Mouse (Mus musculus) ES-CJ7 (cell line): ENCODE results near the gene 1700030K09Rik.

Source experiments
- DNase-seq: peaks from one replicate; pipeline ENCODE4 v3.0.0; 2011; ENCODE audit warnings: low read depth, low spot score

The 1700030K09Rik gene

GRCm38 (mm10) chr8:72459881-72460533, 16.3 kb downstream of the 1700030K09Rik start:
- no peak for DNase-seq

DNA sequence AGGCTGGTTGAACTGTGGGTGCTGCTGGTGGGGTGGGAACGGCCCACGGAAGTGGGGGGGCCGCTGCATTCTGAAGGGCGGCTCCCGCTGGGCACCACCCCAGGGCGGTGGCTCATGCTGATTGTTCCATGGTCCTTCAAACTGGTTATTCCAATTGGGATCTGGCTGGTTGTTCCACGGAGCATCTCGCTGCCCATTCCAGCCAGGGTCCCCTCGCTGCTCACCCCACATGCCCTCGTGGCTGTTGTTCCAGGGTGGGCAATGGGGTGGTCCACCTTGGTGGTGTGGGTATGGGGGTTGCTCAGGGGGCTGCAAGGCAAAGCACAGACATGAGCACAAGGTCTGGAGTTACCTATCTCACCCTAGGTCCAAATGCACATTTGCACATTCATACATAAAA, 20.5 kb downstream of the 1700030K09Rik start:
- no peak for DNase-seq

- no peak for DNase-seq
Measured at GRCm38 (mm10) chr8:72469243-72469642, 25.6 kb downstream of the 1700030K09Rik start.

DNA sequence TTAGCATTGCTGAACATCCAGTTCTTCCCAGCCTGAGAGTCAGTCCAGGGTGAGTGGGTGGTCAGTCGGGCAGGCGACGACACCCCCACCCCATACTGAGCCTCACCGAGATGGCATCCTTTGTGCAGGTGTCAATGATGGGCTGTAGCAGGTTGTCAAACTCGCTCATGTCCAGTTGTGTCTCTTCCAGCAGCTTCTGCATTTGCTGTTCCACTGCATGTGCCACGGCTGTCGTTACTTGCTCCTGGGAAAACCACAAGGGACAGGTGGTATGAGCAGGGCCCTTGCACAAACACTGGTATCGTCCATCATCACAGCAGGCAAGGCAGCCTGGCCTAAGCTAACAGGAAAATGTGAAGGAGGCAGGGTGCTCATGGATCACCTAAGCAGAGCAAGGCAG, 26.3 kb downstream of the 1700030K09Rik start:
- DNase-seq, result no peak

DNA sequence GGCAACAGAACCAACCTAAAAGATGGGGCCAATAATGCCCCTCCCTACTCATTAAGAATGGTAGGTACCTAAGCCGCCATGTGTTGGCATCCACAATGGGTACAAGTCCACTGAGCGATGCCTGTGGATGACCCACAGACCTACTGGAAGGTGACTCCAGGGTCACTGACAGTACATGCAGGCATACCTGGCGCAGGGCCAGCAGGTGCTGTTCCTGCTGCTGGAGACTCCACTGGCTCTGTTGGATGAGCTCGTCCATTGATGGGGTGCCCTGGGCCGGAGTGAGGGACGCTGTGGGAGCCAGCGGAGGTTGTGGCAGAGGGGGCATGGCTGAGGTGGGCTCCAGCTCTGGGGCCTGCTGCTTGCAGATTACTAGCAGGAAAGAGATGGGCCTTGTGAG, 27.0 kb downstream of the 1700030K09Rik start:
- no peak for DNase-seq

DNA sequence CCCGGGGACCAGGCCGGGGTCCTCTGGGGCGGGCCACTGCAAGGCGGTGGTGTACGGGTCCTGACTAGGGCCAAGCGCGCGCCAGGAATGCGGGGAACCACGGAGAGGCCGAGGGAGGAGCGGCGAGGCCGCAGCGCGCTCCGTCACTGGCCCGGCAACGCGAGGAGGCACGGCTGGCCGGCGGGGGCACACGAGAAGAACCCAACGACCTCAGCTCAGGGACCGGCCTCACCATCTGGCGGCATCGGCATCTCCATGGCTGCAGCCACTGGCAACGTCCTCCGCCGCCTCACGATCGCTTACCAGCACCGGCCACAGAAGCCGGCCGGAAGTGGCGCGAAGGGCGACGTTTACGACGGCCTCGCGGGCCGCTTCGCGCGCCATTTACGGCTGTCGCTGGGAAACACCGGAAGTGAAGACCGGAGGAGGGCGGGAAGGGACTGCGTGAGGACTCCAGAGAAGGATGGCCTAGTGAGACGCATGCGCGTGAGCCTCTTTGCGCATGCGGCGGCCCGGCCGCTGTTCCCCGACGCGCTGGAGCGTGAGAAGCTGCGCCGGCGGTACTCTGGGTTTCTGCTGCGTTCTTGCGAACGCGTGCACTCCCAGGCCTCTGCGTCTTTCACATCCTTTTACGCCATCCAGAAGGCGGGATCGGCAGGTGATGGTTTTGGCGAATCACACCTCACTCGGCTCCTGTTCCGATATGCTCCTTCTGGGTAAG, 31.3 kb downstream of the 1700030K09Rik start, which contains the start of gene Cherp:
TSS of gene Cherp (minus strand) at position 401 of the 721 bp plus-strand sequence.
- DNase-seq, result peak; percentile 100

- peak; percentile 68 for DNase-seq
Measured at GRCm38 (mm10) chr8:72485456-72486199, 41.9 kb downstream of the 1700030K09Rik start.

- DNase-seq, result no peak
Measured at GRCm38 (mm10) chr8:72487014-72487413, 43.3 kb downstream of the 1700030K09Rik start.

GRCm38 (mm10) chr8:72491017-72491416, 47.3 kb downstream of the 1700030K09Rik start:
- DNase-seq, result no peak

- DNase-seq, result peak; percentile 55
Measured at GRCm38 (mm10) chr8:72491680-72492621, 48.3 kb downstream of the 1700030K09Rik start, which contains the start of gene Slc35e1. TSS of gene Slc35e1 (minus strand) at chr8:72492614.

GRCm38 (mm10) chr8:72492622-72493081, 49.0 kb downstream of the 1700030K09Rik start:
- peak; percentile 99 for DNase-seq

DNA sequence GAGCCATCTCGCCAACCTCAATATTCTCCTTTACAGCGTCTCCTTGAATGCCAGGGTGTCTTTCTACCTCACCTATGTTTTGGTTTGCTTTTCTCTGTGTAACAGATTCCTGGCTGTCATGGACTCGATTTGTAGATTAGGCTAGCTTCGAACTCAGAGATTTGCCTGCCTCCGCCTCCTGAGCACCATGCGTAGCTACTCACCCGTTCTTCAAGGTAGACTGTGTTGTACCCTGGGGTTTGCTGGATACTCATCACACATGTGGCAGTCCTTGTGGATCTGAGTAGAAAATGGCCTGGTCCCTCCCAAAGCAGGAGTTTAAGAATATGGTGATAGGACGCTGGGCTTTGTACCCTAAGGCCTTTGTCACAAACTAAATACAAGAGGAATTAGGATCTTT, 49.7 kb downstream of the 1700030K09Rik start:
- DNase-seq, result no peak

DNA sequence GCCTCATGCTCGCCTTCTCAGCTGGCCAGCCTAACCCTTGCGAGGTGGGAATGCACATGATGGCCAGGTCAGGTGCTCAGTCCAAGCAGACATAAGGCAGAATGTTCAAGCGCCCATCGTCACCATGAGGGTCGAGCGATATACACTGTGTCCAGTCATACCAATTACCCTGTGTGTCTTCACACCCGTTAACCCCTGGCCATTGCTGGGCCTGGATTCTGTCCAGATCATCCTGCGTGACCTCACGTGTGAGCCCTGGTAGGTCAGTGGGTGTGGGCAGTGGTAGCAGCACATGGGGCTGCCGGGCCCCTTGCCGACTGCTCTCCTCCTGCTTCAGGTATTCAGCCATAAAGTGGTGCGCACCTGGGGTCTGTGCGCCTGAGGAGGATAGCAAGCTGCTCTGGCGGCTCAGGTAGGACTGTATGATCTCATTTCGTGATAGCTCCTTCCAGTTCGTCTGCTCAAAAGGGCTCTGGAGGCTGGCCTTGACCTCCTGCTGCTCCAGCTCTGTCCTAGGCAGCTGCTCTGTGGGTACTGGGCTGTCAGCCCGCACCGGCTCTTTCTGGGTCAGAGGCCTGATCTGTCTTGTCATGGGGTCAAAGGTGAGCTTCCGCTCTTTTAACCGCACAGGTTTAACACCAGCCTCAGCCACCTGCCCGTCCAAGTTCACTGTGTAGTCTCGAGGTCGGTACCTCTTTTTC, 51.9 kb downstream of the 1700030K09Rik start:
- DNase-seq, result peak; percentile 47

DNA sequence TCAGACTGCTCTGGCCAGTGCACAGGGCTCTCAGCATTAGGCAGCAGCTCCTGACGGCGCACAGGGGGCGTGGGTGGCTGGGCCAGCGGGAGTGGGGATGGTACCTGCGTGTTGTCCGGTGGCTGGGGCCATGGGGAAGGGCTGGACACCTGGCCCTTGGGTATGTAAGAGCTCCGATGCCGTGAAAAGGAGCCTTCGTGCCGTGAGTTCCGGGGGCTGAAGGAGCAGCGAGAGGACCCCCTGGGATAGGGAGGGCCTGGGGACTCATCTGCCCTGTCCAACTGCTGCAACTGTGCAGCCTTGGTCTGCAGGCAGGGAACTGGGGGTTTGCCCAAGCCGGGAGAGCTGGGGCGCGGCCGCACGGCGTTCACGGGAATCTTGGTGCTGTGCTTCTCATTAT, 52.5 kb downstream of the 1700030K09Rik start:
- no peak for DNase-seq

DNA sequence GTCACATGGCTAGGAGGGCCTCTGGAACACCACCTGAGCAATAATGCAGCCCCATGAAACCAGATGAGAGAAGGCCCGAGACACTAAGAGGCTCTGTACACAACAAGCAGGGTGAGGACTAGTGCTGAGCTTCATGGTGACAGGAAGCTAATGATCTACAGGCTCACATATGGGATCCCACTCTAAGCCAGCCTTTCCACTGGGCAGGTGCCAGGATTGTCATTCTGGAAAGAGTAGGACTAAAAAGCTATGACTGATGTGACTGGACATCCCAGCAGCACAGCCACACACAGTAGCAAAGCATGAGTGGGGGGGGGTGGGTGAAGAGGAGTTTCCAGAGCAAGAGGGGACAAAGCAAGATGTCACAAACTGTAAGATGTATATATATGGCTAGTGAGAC, 54.2 kb downstream of the 1700030K09Rik start:
- no peak for DNase-seq

DNA sequence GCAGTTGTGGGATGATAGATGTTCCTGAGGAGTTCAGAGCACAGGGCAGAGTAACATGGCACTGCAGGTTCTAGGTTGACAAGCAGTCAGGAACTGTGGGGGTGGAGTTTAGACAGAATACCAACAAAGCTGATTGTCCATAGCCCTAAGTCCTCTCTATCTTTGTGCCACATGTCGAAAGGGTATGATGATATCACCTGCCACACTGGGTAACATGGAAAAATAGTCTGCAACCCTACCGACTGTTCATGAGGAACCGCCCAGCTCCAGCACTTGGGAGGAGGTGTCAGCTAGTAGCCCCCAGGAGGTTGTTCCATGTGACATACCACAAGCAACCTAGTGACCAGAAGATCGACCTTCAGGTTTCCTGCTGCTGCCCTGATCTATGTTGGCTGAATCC, 54.8 kb downstream of the 1700030K09Rik start:
- DNase-seq, result no peak

DNA sequence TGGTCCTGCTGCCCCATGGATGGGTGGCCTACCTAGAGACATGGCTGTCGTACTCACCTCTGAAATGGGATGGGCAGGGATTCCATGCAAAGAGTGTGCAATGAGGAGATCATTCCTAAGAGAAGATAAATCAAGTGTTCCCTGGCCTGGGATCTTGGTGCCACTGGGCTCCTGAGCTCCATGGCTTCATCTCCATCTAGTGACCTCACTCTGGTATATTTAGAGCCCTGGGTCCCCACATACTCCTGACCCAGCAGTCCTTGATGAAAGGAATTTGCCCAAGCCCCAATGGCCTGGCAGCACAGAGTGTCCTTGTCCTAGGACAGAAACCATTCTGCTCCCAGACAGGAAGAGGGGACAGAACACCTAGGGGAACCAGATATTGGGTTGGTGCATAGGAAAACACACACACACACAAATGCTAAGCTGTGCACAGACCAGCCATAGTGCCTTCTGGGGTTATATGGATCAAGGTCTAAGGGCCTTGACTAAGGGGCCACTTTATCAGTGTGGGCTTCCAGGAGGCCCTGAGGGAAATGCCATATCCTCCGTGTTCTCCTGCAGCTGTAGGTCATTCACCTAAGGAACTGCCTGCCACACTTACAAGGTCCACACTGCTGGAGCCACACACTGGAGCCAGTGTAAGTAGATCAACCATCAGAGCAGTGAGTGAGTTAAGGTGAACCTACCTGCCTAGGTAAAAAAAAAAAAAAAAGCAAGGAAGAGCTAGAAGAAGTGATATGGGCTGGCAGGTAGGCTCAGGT, 56.0 kb downstream of the 1700030K09Rik start:
- DNase-seq, result no peak

GRCm38 (mm10) chr8:72500521-72500931, 56.8 kb downstream of the 1700030K09Rik start:
- DNase-seq, result peak; percentile 32

GRCm38 (mm10) chr8:72504137-72504536, 60.5 kb downstream of the 1700030K09Rik start:
- DNase-seq, result no peak
